Mouse (Mus musculus): Measurements from ENCODE around the gene Adgrg3. TPM values are rescaled to one million over a fixed set of nuclear protein-coding genes. Genes with fewer than 3 reads are reported as not detected.

The Adgrg3 gene
- polyA plus RNA-seq, 1 experiment: not detected

- no peak for TF ChIP-seq POLR2A (IDR thresholded peaks at IDR 0.05; ENCODE audit: insufficient read depth, low read depth, low read length)
- no peak for TF ChIP-seq CTCF (IDR thresholded peaks at IDR 0.05; ENCODE audit: insufficient read depth, low read depth, low read length)
- WGBS: 67% methylated on average over 6 of the region's 6 CpGs
- H3K27ac ChIP-seq (ENCODE audit: insufficient read depth, low read depth, low read length): no peak overlapping the region
Measured at GRCm38 (mm10) chr8:95054438-95054837, 36.9 kb downstream of the Adgrg3 start.

DNA sequence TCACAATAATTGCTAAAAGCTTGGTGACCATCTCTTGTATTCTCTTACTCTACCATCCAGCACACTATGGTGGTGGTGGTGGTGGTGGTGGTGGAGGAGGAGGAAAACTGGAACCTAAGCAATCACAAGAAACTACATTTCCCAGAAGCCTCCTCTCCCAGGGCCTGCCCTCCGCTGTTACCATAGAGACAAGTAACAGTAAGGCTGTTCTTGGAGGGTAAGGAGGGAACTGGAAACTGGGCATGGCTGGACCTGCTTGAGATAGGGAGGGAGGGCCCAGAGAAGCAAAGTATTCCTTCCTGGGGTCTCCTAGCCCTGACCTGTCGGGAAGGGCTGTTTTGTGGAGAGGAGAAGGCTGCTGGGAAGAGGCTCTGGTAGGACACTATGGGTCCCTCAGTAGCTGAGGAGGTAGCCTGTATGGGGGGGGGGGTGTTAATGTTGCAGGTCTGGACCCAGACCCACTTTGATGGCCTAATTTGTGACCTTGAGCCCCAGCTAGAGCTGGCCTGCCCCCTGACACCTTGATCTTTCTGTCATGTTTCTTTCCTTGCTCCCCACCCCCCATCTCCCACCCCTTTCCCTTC lies 37.5 kb downstream of the Adgrg3 start, which contains the start of gene Drc7:
Drc7 (plus strand) TSS at position 177 of the 584 bp plus-strand sequence.
- TF ChIP-seq POLR2A (IDR thresholded peaks at IDR 0.05; ENCODE audit: insufficient read depth, low read depth, low read length) (no peak), CTCF (IDR thresholded peaks at IDR 0.05; ENCODE audit: insufficient read depth, low read depth, low read length) (no peak)
- Histone ChIP-seq H3K4me1 (ENCODE audit: control insufficient read depth, insufficient read depth, low read length) (peaks cover 4% of the 10 kb centered on the region), H3K27ac (ENCODE audit: insufficient read depth, low read depth, low read length) (no peak within 1 kb of the TSS), H3K4me3 (ENCODE audit: insufficient read depth, low read depth, low read length) (no peak within 1 kb of the TSS)
- 15% methylated on average over 2 of the region's 2 CpGs for WGBS

More at GRCm38 (mm10) chr8:95054438-95054837, 36.9 kb downstream of the Adgrg3 start:
- peaks cover 4% of the 10 kb centered on the region for H3K4me1 ChIP-seq (ENCODE audit: control insufficient read depth, insufficient read depth, low read length)
- H3K4me3 ChIP-seq (ENCODE audit: insufficient read depth, low read depth, low read length): no peak overlapping the region

GRCm38 (mm10) chr8:95056414-95056813 lies 38.9 kb downstream of the Adgrg3 start:
- Histone ChIP-seq H3K27ac (ENCODE audit: insufficient read depth, low read depth, low read length) (no peak overlapping the region), H3K4me1 (ENCODE audit: control insufficient read depth, insufficient read depth, low read length) (peaks cover 4% of the 10 kb centered on the region), H3K4me3 (ENCODE audit: insufficient read depth, low read depth, low read length) (no peak overlapping the region)
- WGBS: 87% methylated on average over 5 of the region's 5 CpGs
- no peak for TF ChIP-seq CTCF (IDR thresholded peaks at IDR 0.05; ENCODE audit: insufficient read depth, low read depth, low read length)
- no peak for TF ChIP-seq POLR2A (IDR thresholded peaks at IDR 0.05; ENCODE audit: insufficient read depth, low read depth, low read length)

GRCm38 (mm10) chr8:95058661-95059060 lies 41.2 kb downstream of the Adgrg3 start:
- no peak for TF ChIP-seq POLR2A (IDR thresholded peaks at IDR 0.05; ENCODE audit: insufficient read depth, low read depth, low read length)
- TF ChIP-seq CTCF (IDR thresholded peaks at IDR 0.05; ENCODE audit: insufficient read depth, low read depth, low read length): no peak
- 75% methylated on average over 6 of the region's 6 CpGs for WGBS
- no peak overlapping the region for H3K4me3 ChIP-seq (ENCODE audit: insufficient read depth, low read depth, low read length)
- H3K4me1 ChIP-seq (ENCODE audit: control insufficient read depth, insufficient read depth, low read length): peaks cover 4% of the 10 kb centered on the region
- H3K27ac ChIP-seq (ENCODE audit: insufficient read depth, low read depth, low read length): no peak overlapping the region

DNA sequence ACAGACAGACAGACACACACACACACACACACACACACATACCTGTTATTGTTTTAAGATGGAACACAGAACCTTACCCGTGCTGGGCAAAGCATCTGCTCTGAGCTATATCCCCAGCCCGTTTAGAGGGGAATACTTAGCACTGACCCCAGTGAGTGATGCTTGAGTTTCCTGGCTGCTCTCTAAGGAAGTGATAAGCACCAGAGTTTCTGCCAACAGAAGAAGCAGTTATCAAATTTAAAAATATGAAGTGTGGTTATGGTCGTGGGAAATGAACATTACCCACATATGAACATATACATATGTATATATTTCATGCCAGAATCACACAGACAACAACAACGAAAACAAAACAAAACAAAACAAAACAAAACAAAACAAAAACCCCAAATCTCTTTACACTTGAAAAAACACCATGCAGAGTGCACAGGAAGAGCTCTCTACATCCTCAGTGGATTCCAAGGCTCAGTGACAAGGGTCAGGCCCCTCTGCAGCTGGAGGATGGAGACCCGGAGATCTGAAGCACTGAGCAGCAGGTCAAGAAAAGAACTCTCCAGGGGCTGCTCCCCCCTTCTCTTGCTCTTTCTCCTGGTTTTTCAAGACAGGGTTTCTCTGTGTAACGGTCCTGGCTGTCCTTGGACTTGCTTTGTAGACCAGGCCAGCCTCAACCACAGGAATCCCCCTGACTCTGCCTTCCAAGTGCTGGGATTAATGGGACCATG lies 42.5 kb downstream of the Adgrg3 start:
- Histone ChIP-seq H3K4me3 (ENCODE audit: insufficient read depth, low read depth, low read length) (no peak overlapping the region), H3K27ac (ENCODE audit: insufficient read depth, low read depth, low read length) (no peak overlapping the region), H3K4me1 (ENCODE audit: control insufficient read depth, insufficient read depth, low read length) (peaks cover 5% of the 10 kb centered on the region)
- TF ChIP-seq POLR2A (IDR thresholded peaks at IDR 0.05; ENCODE audit: insufficient read depth, low read depth, low read length) (no peak), CTCF (IDR thresholded peaks at IDR 0.05; ENCODE audit: insufficient read depth, low read depth, low read length) (no peak)
- 68% methylated on average over 6 of the region's 6 CpGs for WGBS

- Histone ChIP-seq H3K4me3 (ENCODE audit: insufficient read depth, low read depth, low read length) (no peak overlapping the region), H3K4me1 (ENCODE audit: control insufficient read depth, insufficient read depth, low read length) (peaks cover 2% of the 10 kb centered on the region; the same call in 1 of the 2 replicates), H3K27ac (ENCODE audit: insufficient read depth, low read depth, low read length) (no peak overlapping the region)
- 57% methylated on average over 2 of the region's 2 CpGs for WGBS
- TF ChIP-seq CTCF (IDR thresholded peaks at IDR 0.05; ENCODE audit: insufficient read depth, low read depth, low read length) (no peak), POLR2A (IDR thresholded peaks at IDR 0.05; ENCODE audit: insufficient read depth, low read depth, low read length) (no peak)
Measured at GRCm38 (mm10) chr8:95064531-95064930, 47.0 kb downstream of the Adgrg3 start.

- H3K4me1 ChIP-seq (ENCODE audit: control insufficient read depth, insufficient read depth, low read length): peaks cover 2% of the 10 kb centered on the region; the same call in 1 of the 2 replicates
- no peak for TF ChIP-seq POLR2A (IDR thresholded peaks at IDR 0.05; ENCODE audit: insufficient read depth, low read depth, low read length)
- no peak for TF ChIP-seq CTCF (IDR thresholded peaks at IDR 0.05; ENCODE audit: insufficient read depth, low read depth, low read length)
- H3K27ac ChIP-seq (ENCODE audit: insufficient read depth, low read depth, low read length): no peak overlapping the region
- no peak overlapping the region for H3K4me3 ChIP-seq (ENCODE audit: insufficient read depth, low read depth, low read length)
- WGBS: 44% methylated on average over 3 of the region's 3 CpGs
Measured at GRCm38 (mm10) chr8:95067582-95067981, 50.1 kb downstream of the Adgrg3 start.

GRCm38 (mm10) chr8:95075504-95075903 lies 58.0 kb downstream of the Adgrg3 start:
- 66% methylated on average over 3 of the region's 3 CpGs for WGBS
- no peaks in the 10 kb centered on the region for H3K4me1 ChIP-seq (ENCODE audit: control insufficient read depth, insufficient read depth, low read length)
- TF ChIP-seq CTCF (IDR thresholded peaks at IDR 0.05; ENCODE audit: insufficient read depth, low read depth, low read length): no peak
- no peak for TF ChIP-seq POLR2A (IDR thresholded peaks at IDR 0.05; ENCODE audit: insufficient read depth, low read depth, low read length)
- H3K27ac ChIP-seq (ENCODE audit: insufficient read depth, low read depth, low read length): no peak overlapping the region
- H3K4me3 ChIP-seq (ENCODE audit: insufficient read depth, low read depth, low read length): no peak overlapping the region

DNA sequence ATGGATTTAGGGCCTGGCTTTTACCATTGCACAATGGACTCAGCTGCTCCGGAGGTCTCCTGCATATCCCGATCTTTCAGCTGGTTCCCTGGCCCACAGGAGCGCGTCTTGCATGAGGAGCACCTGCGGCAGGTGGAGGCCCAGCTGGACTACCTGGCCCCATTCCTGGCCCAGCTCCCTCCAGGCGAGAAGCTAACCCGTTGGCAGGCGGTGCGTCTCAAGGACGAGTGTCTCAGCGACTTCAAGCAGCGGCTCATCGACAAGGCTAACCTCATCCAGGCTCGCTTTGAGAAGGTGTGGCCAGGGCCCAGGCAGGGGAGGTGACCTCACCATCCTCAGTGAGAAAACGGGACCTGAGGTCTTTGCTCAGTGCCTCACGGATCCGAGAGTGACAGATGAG lies 58.7 kb downstream of the Adgrg3 start:
- H3K27ac ChIP-seq (ENCODE audit: insufficient read depth, low read depth, low read length): no peak overlapping the region
- TF ChIP-seq POLR2A (IDR thresholded peaks at IDR 0.05; ENCODE audit: insufficient read depth, low read depth, low read length): no peak
- no peak for TF ChIP-seq CTCF (IDR thresholded peaks at IDR 0.05; ENCODE audit: insufficient read depth, low read depth, low read length)
- H3K4me3 ChIP-seq (ENCODE audit: insufficient read depth, low read depth, low read length): no peak overlapping the region
- WGBS: 86% methylated on average over 17 of the region's 17 CpGs
- H3K4me1 ChIP-seq (ENCODE audit: control insufficient read depth, insufficient read depth, low read length): no peaks in the 10 kb centered on the region

All from olfactory bulb, adult 2 months (tissue).